20 mouse cellular contexts compared by ENCODE assay signal in the genomic region with DNA sequence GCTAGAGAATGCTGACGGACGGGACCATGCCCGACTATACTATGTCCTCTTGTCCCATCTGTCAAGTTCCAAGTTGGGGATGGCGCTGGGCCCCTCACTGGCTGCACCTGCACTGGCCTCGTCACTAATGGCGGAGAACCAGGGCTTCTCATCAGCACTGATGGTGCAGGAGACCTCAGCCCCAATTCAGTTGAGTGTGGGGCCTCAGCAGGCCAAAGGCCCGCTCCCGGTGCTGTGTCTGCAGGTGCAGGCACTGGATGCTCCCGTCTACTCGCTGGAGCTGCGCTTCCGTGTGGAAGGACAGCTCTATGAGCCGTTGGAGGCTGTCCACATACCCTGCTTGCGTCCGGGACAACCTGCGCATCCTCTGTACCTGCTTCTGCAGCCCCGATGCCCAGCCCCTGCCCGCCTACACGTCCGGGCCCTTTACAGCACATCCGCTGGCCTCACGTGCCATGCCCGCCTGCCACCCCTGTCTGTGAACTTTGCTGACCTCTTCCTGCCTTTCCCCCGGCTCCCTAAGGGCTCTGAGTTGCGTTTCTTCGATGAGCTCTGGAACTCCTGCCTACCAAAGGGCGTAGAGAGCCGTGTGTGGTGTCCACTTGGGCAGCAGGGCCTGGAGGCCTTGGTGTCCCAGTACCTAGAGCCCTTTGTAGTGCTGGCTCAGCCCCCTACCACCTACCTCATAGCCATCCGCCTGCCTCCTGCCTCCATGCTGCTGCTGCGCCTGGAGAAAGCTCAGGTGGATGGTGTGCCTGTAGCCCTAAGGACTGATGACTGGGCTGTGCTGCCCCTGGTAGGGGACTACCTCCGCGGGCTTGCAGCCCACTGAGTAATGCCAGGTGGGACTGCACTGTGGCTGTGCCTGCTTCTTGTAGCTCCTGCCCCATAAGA. TPM values are rescaled to one million over a fixed set of nuclear protein-coding genes. Genes with fewer than 3 reads are reported as not detected.
A peak's percentile ranks its signal among the peaks of the same experiment; 100 is the strongest.
DNase-seq lines count a peak whose midpoint lies in the region; ATAC-seq and TF ChIP-seq lines count a peak whose summit lies in the region.
"Had no signal": no experiment of that assay in that cellular context is flagged by ENCODE, and none has a peak within 500 bp of the region (broad histone marks: within the 10 kb centered on the region; RNA-seq: fewer than 3 reads in every experiment).

No protein-coding gene starts in this region.

- WGBS in forebrain, embryonic 10.5 days = 89% methylated on average over 32 of the region's 32 CpGs
- 90% methylated on average over 32 of the region's 32 CpGs for WGBS in forebrain, postnatal 0 days
- WGBS in limb, embryonic 11.5 days = 87% methylated on average over 32 of the region's 32 CpGs
- 88% methylated on average over 32 of the region's 32 CpGs for WGBS in limb, embryonic 10.5 days
- 85% methylated on average over 32 of the region's 32 CpGs for WGBS in limb, embryonic 12.5 days

- ATAC-seq in forebrain, postnatal 0 days = no peak
- no peak for ATAC-seq in limb, embryonic 11.5 days (ENCODE audit: insufficient number of reproducible peaks, low FRiP score, low TSS enrichment, low read depth)
- no peak for ATAC-seq in limb, embryonic 12.5 days (ENCODE audit: insufficient number of reproducible peaks, insufficient read depth, low FRiP score, low TSS enrichment, low read depth)
- ATAC-seq: intestine, postnatal 0 days; midbrain, embryonic 16.5 days had no signal

- H3K27me3 ChIP-seq in forebrain, embryonic 10.5 days (ENCODE audit: poor library complexity, severe bottlenecking) = peaks cover 31% of the 10 kb centered on the region
- no peaks in the 10 kb centered on the region; the same call in 1 of the 2 replicates for H3K27me3 ChIP-seq in forebrain, postnatal 0 days (ENCODE audit: insufficient read depth, low read length)
- H3K27me3 ChIP-seq in limb, embryonic 11.5 days (ENCODE audit: control insufficient read depth, insufficient read depth, low read length) = 0 out of 2 replicates have a peak, but pooled peaks cover 3% of the 10 kb centered on the region
- H3K27me3 ChIP-seq in limb, embryonic 10.5 days (ENCODE audit: low read depth, poor library complexity, severe bottlenecking) = peaks cover 38% of the 10 kb centered on the region
- H3K27me3 ChIP-seq in ES-Bruce4 (ENCODE audit: control insufficient read depth, insufficient read depth, low read length, poor library complexity, severe bottlenecking) = no peaks in the 10 kb centered on the region
- peaks cover 34% of the 10 kb centered on the region for H3K27me3 ChIP-seq in limb, embryonic 12.5 days

- H3K9me3 ChIP-seq in forebrain, embryonic 10.5 days = no peaks in the 10 kb centered on the region
- no peaks in the 10 kb centered on the region for H3K9me3 ChIP-seq in forebrain, postnatal 0 days (ENCODE audit: low read length)
- H3K9me3 ChIP-seq in limb, embryonic 11.5 days (ENCODE audit: control insufficient read depth, low read length) = no peaks in the 10 kb centered on the region
- no peaks in the 10 kb centered on the region for H3K9me3 ChIP-seq in limb, embryonic 10.5 days (replicated peaks)
- H3K9me3 ChIP-seq in ES-Bruce4 (replicated peaks; ENCODE audit: control insufficient read depth, insufficient read depth, low read length, poor library complexity, severe bottlenecking) = no peaks in the 10 kb centered on the region
- no peaks in the 10 kb centered on the region for H3K9me3 ChIP-seq in limb, embryonic 12.5 days
- H3K9me3 ChIP-seq: heart, embryonic 13.5 days had no signal

- H3K4me1 ChIP-seq in forebrain, embryonic 10.5 days = peaks cover 32% of the 10 kb centered on the region
- peaks cover 8% of the 10 kb centered on the region; the same call in 1 of the 2 replicates for H3K4me1 ChIP-seq in forebrain, postnatal 0 days (ENCODE audit: insufficient read depth)
- H3K4me1 ChIP-seq in limb, embryonic 11.5 days (ENCODE audit: control insufficient read depth, insufficient read depth, low read length) = peaks cover 16% of the 10 kb centered on the region
- peaks cover 32% of the 10 kb centered on the region for H3K4me1 ChIP-seq in limb, embryonic 10.5 days
- no peaks in the 10 kb centered on the region for H3K4me1 ChIP-seq in ES-Bruce4 (ENCODE audit: control insufficient read depth, insufficient read depth, low read length)
- peaks cover 24% of the 10 kb centered on the region for H3K4me1 ChIP-seq in limb, embryonic 12.5 days (replicated peaks)

- H3K4me3 ChIP-seq in forebrain, embryonic 10.5 days = peak overlapping the region; percentile 2; the same call in 1 of the 2 replicates
- H3K4me3 ChIP-seq in forebrain, postnatal 0 days (ENCODE audit: low read depth, low read length) = no peak overlapping the region
- 0 out of 2 replicates have a peak overlapping the region, but pooled peaks have one; percentile 3 for H3K4me3 ChIP-seq in limb, embryonic 11.5 days (ENCODE audit: low read depth, low read length)
- no peak overlapping the region for H3K4me3 ChIP-seq in limb, embryonic 10.5 days
- H3K4me3 ChIP-seq in ES-Bruce4 (ENCODE audit: low read depth, low read length) = peak overlapping the region; percentile 16
- H3K4me3 ChIP-seq in limb, embryonic 12.5 days (replicated peaks) = no peak overlapping the region
- H3K4me3 ChIP-seq: heart, embryonic 13.5 days had no signal

- intact Hi-C loops in left cerebral cortex, postnatal 4 days (cut with DNase I) = no loop called here

- TF ChIP-seq CTCF in forebrain, postnatal 0 days (IDR thresholded peaks at IDR 0.05; ENCODE audit: low read depth) = no peak
- no peak for TF ChIP-seq CTCF in ES-Bruce4 (IDR thresholded peaks at IDR 0.05; ENCODE audit: low read depth, low read length)

- H3K27ac ChIP-seq in forebrain, embryonic 10.5 days = 0 out of 2 replicates have a peak overlapping the region, but pooled peaks have one; percentile 41
- H3K27ac ChIP-seq in forebrain, postnatal 0 days (ENCODE audit: low read depth, low read length) = no peak overlapping the region
- H3K27ac ChIP-seq in limb, embryonic 11.5 days (replicated peaks; ENCODE audit: low read depth, low read length) = no peak overlapping the region
- H3K27ac ChIP-seq in limb, embryonic 10.5 days = no peak overlapping the region
- H3K27ac ChIP-seq in ES-Bruce4 (ENCODE audit: insufficient read depth, low read length) = no peak overlapping the region
- H3K27ac ChIP-seq in limb, embryonic 12.5 days = no peak overlapping the region
- H3K27ac ChIP-seq: heart, embryonic 13.5 days had no signal

- TF ChIP-seq POLR2A in ES-Bruce4 (IDR thresholded peaks at IDR 0.05; ENCODE audit: insufficient read depth, low read length) = no peak

- no peak overlapping the region for H3K9ac ChIP-seq in forebrain, postnatal 0 days
- H3K9ac ChIP-seq in limb, embryonic 11.5 days (ENCODE audit: low read length) = no peak overlapping the region
- H3K9ac ChIP-seq in ES-Bruce4 (ENCODE audit: low read depth, poor library complexity, severe bottlenecking) = no peak overlapping the region
- 0 out of 2 replicates have a peak overlapping the region, but pooled peaks have one; percentile 14 for H3K9ac ChIP-seq in limb, embryonic 12.5 days (replicated peaks)
- H3K9ac ChIP-seq: heart, embryonic 13.5 days had no signal

- no peak overlapping the region for H3K4me2 ChIP-seq in forebrain, postnatal 0 days (ENCODE audit: low read depth)
- no peak overlapping the region for H3K4me2 ChIP-seq in limb, embryonic 11.5 days (ENCODE audit: low read depth, severe bottlenecking)
- H3K4me2 ChIP-seq in limb, embryonic 12.5 days = no peak overlapping the region
- H3K4me2 ChIP-seq: heart, embryonic 13.5 days had no signal

- DNase-seq in forebrain, embryonic 10.5 days (ENCODE audit: extremely low spot score, low spot score) = no peak
- no peak for DNase-seq in forebrain, postnatal 0 days
- DNase-seq in limb, embryonic 11.5 days (ENCODE audit: low spot score) = no peak
- no peak for DNase-seq in limb, embryonic 10.5 days (ENCODE audit: low spot score)
- DNase-seq in frontal cortex, postnatal 14 days (ENCODE audit: low spot score in 2 of 2) = no peak
- no peak for DNase-seq in left cerebral cortex, postnatal 4 days
- DNase-seq: adrenal gland, adult 2 months; gastrocnemius, postnatal 25 days; heart, postnatal 4 days; kidney, postnatal 4 days; lung, adult 2 months; lung, postnatal 4 days; right cerebral cortex, postnatal 25 days had no signal

- H3K36me3 ChIP-seq in forebrain, embryonic 10.5 days (replicated peaks) = 0 out of 2 replicates have a peak, but pooled peaks cover 4% of the 10 kb centered on the region
- H3K36me3 ChIP-seq in forebrain, postnatal 0 days (ENCODE audit: insufficient read depth) = peaks cover 23% of the 10 kb centered on the region; the same call in 1 of the 2 replicates
- H3K36me3 ChIP-seq in limb, embryonic 11.5 days (ENCODE audit: control insufficient read depth, insufficient read depth, low read length) = peaks cover 2% of the 10 kb centered on the region; the same call in 1 of the 2 replicates
- no peaks in the 10 kb centered on the region for H3K36me3 ChIP-seq in limb, embryonic 10.5 days
- no peaks in the 10 kb centered on the region for H3K36me3 ChIP-seq in ES-Bruce4 (ENCODE audit: control insufficient read depth, insufficient read depth, low read length, poor library complexity, severe bottlenecking)
- no peaks in the 10 kb centered on the region for H3K36me3 ChIP-seq in limb, embryonic 12.5 days

- TF ChIP-seq EP300 in ES-Bruce4 (IDR thresholded peaks at IDR 0.05; ENCODE audit: insufficient read depth, low read depth, low read length) = no peak

RNA-seq across cellular contexts. Expression of a gene that starts 2.8 kb away (rescaled TPM):
- 2.0 TPM in 2 replicates for polyA plus RNA-seq in forebrain, embryonic 10.5 days (2016; fragmentation: Nextera tagmentation; extraction: Ambion mirVana)
- total RNA-seq in forebrain, postnatal 0 days (2014; rRNA removed) = 9.0 and 9.5 TPM in 2 replicates
- 1.2 and 1.6 TPM in 2 replicates for polyA plus RNA-seq in forebrain, postnatal 0 days (2015; fragmentation: Nextera tagmentation; extraction: Ambion mirVana)
- 1.2 and 1.4 TPM in 2 replicates for polyA plus RNA-seq in limb, embryonic 11.5 days (2014; fragmentation: Nextera tagmentation; extraction: Ambion mirVana)
- 1.2 and 1.4 TPM in 2 replicates for polyA plus RNA-seq in limb, embryonic 10.5 days (2016; fragmentation: Nextera tagmentation; extraction: Ambion mirVana)
- polyA plus RNA-seq in ES-Bruce4 (2011; ENCODE audit: insufficient read depth, insufficient read length, low read depth, missing spikeins) = 1.9 TPM in 2 replicates
- 1.8 TPM in 2 replicates for polyA plus RNA-seq in limb, embryonic 12.5 days (2016; fragmentation: Nextera tagmentation; extraction: Ambion mirVana)
- total RNA-seq in left cerebral cortex, postnatal 4 days (2021) = 10 to 100 TPM; 11.6 to 12.2 TPM

RNA-seq across cellular contexts. Expression of a gene that starts 10.2 kb away (rescaled TPM):
- 0.37 and 0.52 TPM in 2 replicates for polyA plus RNA-seq in forebrain, embryonic 10.5 days (2016; fragmentation: Nextera tagmentation; extraction: Ambion mirVana)
- not detected in 2 replicates for total RNA-seq in forebrain, postnatal 0 days (2014; rRNA removed)
- polyA plus RNA-seq in forebrain, postnatal 0 days (2015; fragmentation: Nextera tagmentation; extraction: Ambion mirVana) = 0.11 and 0.21 TPM in 2 replicates
- polyA plus RNA-seq in limb, embryonic 11.5 days (2014; fragmentation: Nextera tagmentation; extraction: Ambion mirVana) = 0.74 and 0.79 TPM in 2 replicates
- 0.74 and 0.86 TPM in 2 replicates for polyA plus RNA-seq in limb, embryonic 10.5 days (2016; fragmentation: Nextera tagmentation; extraction: Ambion mirVana)
- 0.46 and 0.52 TPM in 2 replicates for polyA plus RNA-seq in ES-Bruce4 (2011; ENCODE audit: insufficient read depth, insufficient read length, low read depth, missing spikeins)
- 1.2 TPM in 2 replicates for polyA plus RNA-seq in limb, embryonic 12.5 days (2016; fragmentation: Nextera tagmentation; extraction: Ambion mirVana)
- not detected for total RNA-seq in left cerebral cortex, postnatal 4 days (2021)
- total RNA-seq: adrenal gland, adult 2 months; gastrocnemius, postnatal 25 days; heart, postnatal 4 days; layer of hippocampus, postnatal 14 days; left cerebral cortex, postnatal 14 days had no signal
- polyA plus RNA-seq: adrenal gland, adult 2 months had no signal

RNA-seq across cellular contexts. Expression of a gene that starts 31.1 kb away (rescaled TPM):
- polyA plus RNA-seq in forebrain, embryonic 10.5 days (2016; fragmentation: Nextera tagmentation; extraction: Ambion mirVana) = 187 and 200 TPM in 2 replicates
- total RNA-seq in forebrain, postnatal 0 days (2014; rRNA removed) = 29.0 and 34.1 TPM in 2 replicates
- 49.8 and 59.9 TPM in 2 replicates for polyA plus RNA-seq in forebrain, postnatal 0 days (2015; fragmentation: Nextera tagmentation; extraction: Ambion mirVana)
- 173 and 185 TPM in 2 replicates for polyA plus RNA-seq in limb, embryonic 11.5 days (2014; fragmentation: Nextera tagmentation; extraction: Ambion mirVana)
- polyA plus RNA-seq in limb, embryonic 10.5 days (2016; fragmentation: Nextera tagmentation; extraction: Ambion mirVana) = 197 and 205 TPM in 2 replicates
- polyA plus RNA-seq in ES-Bruce4 (2011; ENCODE audit: insufficient read depth, insufficient read length, low read depth, missing spikeins) = 47.2 and 56.5 TPM in 2 replicates
- 171 and 193 TPM in 2 replicates for polyA plus RNA-seq in limb, embryonic 12.5 days (2016; fragmentation: Nextera tagmentation; extraction: Ambion mirVana)
- 10 to 100 TPM; 47.3 to 49.7 TPM for total RNA-seq in left cerebral cortex, postnatal 4 days (2021)

RNA-seq across cellular contexts. Expression of a gene that starts 39.4 kb away (rescaled TPM):
- 64.9 and 67.9 TPM in 2 replicates for polyA plus RNA-seq in forebrain, embryonic 10.5 days (2016; fragmentation: Nextera tagmentation; extraction: Ambion mirVana)
- total RNA-seq in forebrain, postnatal 0 days (2014; rRNA removed) = 131 and 150 TPM in 2 replicates
- 62.8 and 72.6 TPM in 2 replicates for polyA plus RNA-seq in forebrain, postnatal 0 days (2015; fragmentation: Nextera tagmentation; extraction: Ambion mirVana)
- polyA plus RNA-seq in limb, embryonic 11.5 days (2014; fragmentation: Nextera tagmentation; extraction: Ambion mirVana) = 33.6 and 36.6 TPM in 2 replicates
- 51.5 and 59.3 TPM in 2 replicates for polyA plus RNA-seq in limb, embryonic 10.5 days (2016; fragmentation: Nextera tagmentation; extraction: Ambion mirVana)
- 50.9 and 65.5 TPM in 2 replicates for polyA plus RNA-seq in ES-Bruce4 (2011; ENCODE audit: insufficient read depth, insufficient read length, low read depth, missing spikeins)
- polyA plus RNA-seq in limb, embryonic 12.5 days (2016; fragmentation: Nextera tagmentation; extraction: Ambion mirVana) = 56.3 and 60.1 TPM in 2 replicates
- 10 to 100 TPM; 84.6 to 98.4 TPM for total RNA-seq in left cerebral cortex, postnatal 4 days (2021)

Comparison
In these comparisons a context has a peak if more than half of its experiments do, and no peak if none do; other contexts are left out.
1. H3K4me3 ChIP-seq: peak in forebrain, embryonic 10.5 days (single experiment), limb, embryonic 11.5 days (single experiment) and ES-Bruce4 (single experiment); none in forebrain, postnatal 0 days (single experiment), limb, embryonic 10.5 days (single experiment) and limb, embryonic 12.5 days (single experiment).